Mouse (Mus musculus) embryo, embryonic 9.5 days (tissue): Measurements from ENCODE around the gene Tspyl2.
"Not testable (repeated sequence)": the region's sequence is repeated elsewhere in the genome, so short reads cannot be mapped to it uniquely, and the experiment has no call there.

Experiments used
- DNase-seq: peaks from one replicate; pipeline ENCODE4 v3.0.0-alpha.2; 2017; ENCODE audit errors: extremely low spot score

Tspyl2 gene

GRCm38 (mm10) chrX:152342358-152342901, at the start of gene Tspyl2:
Tspyl2 (minus strand) TSS chrX:152342425.
- DNase-seq: peak; percentile 87

GRCm38 (mm10) chrX:152368397-152369273, 26.4 kb upstream of the Tspyl2 start, which contains the start of gene Gpr173:
Gpr173 (minus strand) TSS chrX:152368704.
- peak; percentile 84 for DNase-seq

GRCm38 (mm10) chrX:152368054-152368396, 25.8 kb upstream of the Tspyl2 start:
- DNase-seq: peak; percentile 2

GRCm38 (mm10) chrX:152366418-152366817, 24.2 kb upstream of the Tspyl2 start:
- no peak for DNase-seq

- DNase-seq: peak; percentile 47
Observed at GRCm38 (mm10) chrX:152352553-152353153, 10.4 kb upstream of the Tspyl2 start.

- DNase-seq: no peak
Observed at GRCm38 (mm10) chrX:152347041-152347440, 4.8 kb upstream of the Tspyl2 start.

- DNase-seq: no peak
Observed at GRCm38 (mm10) chrX:152346587-152346986, 4.4 kb upstream of the Tspyl2 start.

- no peak for DNase-seq
Observed at GRCm38 (mm10) chrX:152342903-152343302, 678 bp upstream of the Tspyl2 start.

- no peak for DNase-seq
Observed at GRCm38 (mm10) chrX:152341496-152341895, 729 bp downstream of the Tspyl2 start.

GRCm38 (mm10) chrX:152336546-152337332, 5.5 kb downstream of the Tspyl2 start:
- DNase-seq: peak; percentile 86

- DNase-seq: not testable (repeated sequence)
Observed at GRCm38 (mm10) chrX:152336123-152336522, 6.1 kb downstream of the Tspyl2 start.

GRCm38 (mm10) chrX:152329400-152329799, 12.8 kb downstream of the Tspyl2 start:
- DNase-seq: not testable (repeated sequence)

- no peak for DNase-seq
Observed at GRCm38 (mm10) chrX:152327689-152328052, 14.6 kb downstream of the Tspyl2 start.

GRCm38 (mm10) chrX:152326996-152327688, 15.1 kb downstream of the Tspyl2 start, which contains the start of gene Kantr:
Kantr (minus strand) TSS chrX:152327495.
- DNase-seq: peak; percentile 64

GRCm38 (mm10) chrX:152323584-152323983, 18.6 kb downstream of the Tspyl2 start:
- DNase-seq: no peak

- DNase-seq: no peak
Observed at GRCm38 (mm10) chrX:152322776-152323175, 19.4 kb downstream of the Tspyl2 start.

GRCm38 (mm10) chrX:152320535-152320934, 21.7 kb downstream of the Tspyl2 start:
- DNase-seq: no peak

- DNase-seq: peak; percentile 1
Observed at GRCm38 (mm10) chrX:152307942-152308341, 34.3 kb downstream of the Tspyl2 start.

- DNase-seq: no peak
Observed at GRCm38 (mm10) chrX:152307371-152307770, 34.9 kb downstream of the Tspyl2 start.

GRCm38 (mm10) chrX:152306224-152306623, 36.0 kb downstream of the Tspyl2 start:
- DNase-seq: no peak

GRCm38 (mm10) chrX:152287026-152287425, 55.2 kb downstream of the Tspyl2 start:
- not testable (repeated sequence) for DNase-seq
